Mouse (Mus musculus): ENCODE data around the gene Mbl1.

DNA sequence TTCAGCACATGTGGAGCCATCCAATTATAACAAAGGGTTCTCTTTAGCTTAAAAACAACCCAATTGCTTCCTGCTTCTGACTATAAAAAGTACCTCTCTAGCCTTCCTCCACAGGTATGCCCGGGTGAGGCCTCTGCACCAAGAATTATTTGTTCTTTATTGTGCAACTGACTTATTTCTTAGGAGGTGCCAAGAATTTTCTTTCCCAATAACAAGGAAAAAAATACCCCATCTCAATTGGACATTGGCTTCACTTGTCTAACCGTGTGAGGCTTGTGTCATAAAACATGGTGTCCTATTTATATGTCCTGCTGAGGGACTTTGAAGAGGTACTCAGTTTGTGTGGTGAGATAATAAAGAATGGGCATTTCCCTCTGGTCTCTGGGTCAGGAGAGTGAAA, 19.3 kb downstream of the Mbl1 start:
- TF ChIP-seq CTCF (IDR thresholded peaks at IDR 0.05; ENCODE audit: low read depth) (no peak), EP300 (optimal IDR thresholded peaks at IDR 0.05) (no peak)
